Mouse (Mus musculus) cortical plate, adult 2 months (tissue): ENCODE data around the gene Ern1. TPM values are rescaled to one million over a fixed set of nuclear protein-coding genes. Genes with fewer than 3 reads are reported as not detected.

ENCODE experiments used
- H3K27ac ChIP-seq: fragments of 200-500 bp; 2 replicates; pipeline ENCODE4 v1.5.1; 2012; ENCODE audit warnings: low read length, control low read depth, inconsistent platforms; ENCODE audit not compliant: insufficient read depth
- H3K4me1 ChIP-seq: fragments of 200-500 bp; 2 replicates; pipeline ENCODE4 v1.6.1; 2011; ENCODE audit warnings: low read length; ENCODE audit not compliant: control insufficient read depth, insufficient read depth
- H3K4me3 ChIP-seq: fragments of 200-500 bp; 2 replicates; pipeline ENCODE4 v1.5.1; 2011; ENCODE audit warnings: mild to moderate bottlenecking, low read length, control low read depth; ENCODE audit not compliant: insufficient read depth
- CTCF ChIP-seq: fragments of 200-500 bp; IDR thresholded peaks from 2 replicates; pipeline ENCODE4 v1.5.1; 2011; ENCODE audit warnings: mild to moderate bottlenecking, control low read depth, low read length; ENCODE audit not compliant: insufficient read depth; ENCODE audit errors: extremely low read depth
- POLR2A ChIP-seq: fragments of 200-500 bp; IDR thresholded peaks from 2 replicates; pipeline ENCODE4 v1.6.1; 2011; ENCODE audit warnings: mild to moderate bottlenecking, low read length, control low read depth; ENCODE audit not compliant: insufficient read depth; ENCODE audit errors: extremely low read depth
- polyA plus RNA-seq: library from polyadenylated mRNA; depleted of rRNA; stranded (reverse); fragments of >200 nt; gene quantifications from 2 replicates; pipeline ENCODE4 v1.2.3, GENCODE M21; 2012

Ern1 gene
- polyA plus RNA-seq, 1 experiment, result 6.2 TPM

- Histone ChIP-seq H3K4me3 (no peak overlapping the region), H3K4me1 (no peaks in the 10 kb centered on the region), H3K27ac (no peak overlapping the region)
- TF ChIP-seq CTCF (no peak), POLR2A (no peak)
These were observed 100.6 kb downstream of the Ern1 start for GRCm38 (mm10) chr11:106387020-106387419.

GRCm38 (mm10) chr11:106386409-106386808 lies 101.2 kb downstream of the Ern1 start:
- H3K27ac ChIP-seq, result no peak overlapping the region
- no peaks in the 10 kb centered on the region for H3K4me1 ChIP-seq
- no peak for TF ChIP-seq CTCF
- no peak for TF ChIP-seq POLR2A
- no peak overlapping the region for H3K4me3 ChIP-seq

- H3K4me1 ChIP-seq, result no peaks in the 10 kb centered on the region
- no peak for TF ChIP-seq CTCF
- no peak for TF ChIP-seq POLR2A
- H3K4me3 ChIP-seq, result no peak overlapping the region
- no peak overlapping the region for H3K27ac ChIP-seq
These were observed 104.4 kb downstream of the Ern1 start for GRCm38 (mm10) chr11:106383051-106383790.

GRCm38 (mm10) chr11:106382424-106382823 lies 105.2 kb downstream of the Ern1 start:
- Histone ChIP-seq H3K4me3 (0 out of 2 replicates have a peak overlapping the region, but pooled peaks have one; percentile 8), H3K27ac (peak overlapping the region; percentile 32; the same call in 1 of the 2 replicates), H3K4me1 (no peaks in the 10 kb centered on the region)
- TF ChIP-seq POLR2A, result no peak
- no peak for TF ChIP-seq CTCF

GRCm38 (mm10) chr11:106381883-106382282 lies 105.8 kb downstream of the Ern1 start:
- TF ChIP-seq CTCF (no peak), POLR2A (no peak)
- H3K4me3 ChIP-seq, result peak overlapping the region; percentile 8; the same call in 1 of the 2 replicates

GRCm38 (mm10) chr11:106381011-106381410 lies 106.6 kb downstream of the Ern1 start:
- H3K27ac ChIP-seq, result no peak overlapping the region
- no peak overlapping the region for H3K4me3 ChIP-seq
- TF ChIP-seq POLR2A, result no peak
- 0 out of 2 replicates have a peak, but pooled peaks have one; percentile 10 for TF ChIP-seq CTCF
- H3K4me1 ChIP-seq, result no peaks in the 10 kb centered on the region

More at GRCm38 (mm10) chr11:106381883-106382282, 105.8 kb downstream of the Ern1 start:
- Histone ChIP-seq H3K4me1 (no peaks in the 10 kb centered on the region), H3K27ac (peak overlapping the region; percentile 32; the same call in 1 of the 2 replicates)

GRCm38 (mm10) chr11:106374979-106375378 lies 112.7 kb downstream of the Ern1 start:
- Histone ChIP-seq H3K27ac (no peak overlapping the region), H3K4me3 (no peak overlapping the region), H3K4me1 (no peaks in the 10 kb centered on the region)
- TF ChIP-seq CTCF (no peak), POLR2A (no peak)

- Histone ChIP-seq H3K4me3 (no peak overlapping the region), H3K4me1 (no peaks in the 10 kb centered on the region), H3K27ac (no peak overlapping the region)
- TF ChIP-seq CTCF, result no peak
- no peak for TF ChIP-seq POLR2A
These were observed 113.1 kb downstream of the Ern1 start for GRCm38 (mm10) chr11:106374559-106374958.

- Histone ChIP-seq H3K4me3 (no peak overlapping the region), H3K4me1 (no peaks in the 10 kb centered on the region), H3K27ac (no peak overlapping the region)
- TF ChIP-seq CTCF, result no peak
- TF ChIP-seq POLR2A, result no peak
These were observed 113.7 kb downstream of the Ern1 start for GRCm38 (mm10) chr11:106373998-106374397.

- no peak overlapping the region for H3K27ac ChIP-seq
- H3K4me1 ChIP-seq, result no peaks in the 10 kb centered on the region; the same call in 1 of the 2 replicates
- no peak overlapping the region for H3K4me3 ChIP-seq
- TF ChIP-seq CTCF (peak; percentile 93), POLR2A (no peak)
These were observed 121.3 kb downstream of the Ern1 start for GRCm38 (mm10) chr11:106366316-106366715.
